Comparison of ENCODE assay signal across 7 mouse cellular contexts in the genomic region with DNA sequence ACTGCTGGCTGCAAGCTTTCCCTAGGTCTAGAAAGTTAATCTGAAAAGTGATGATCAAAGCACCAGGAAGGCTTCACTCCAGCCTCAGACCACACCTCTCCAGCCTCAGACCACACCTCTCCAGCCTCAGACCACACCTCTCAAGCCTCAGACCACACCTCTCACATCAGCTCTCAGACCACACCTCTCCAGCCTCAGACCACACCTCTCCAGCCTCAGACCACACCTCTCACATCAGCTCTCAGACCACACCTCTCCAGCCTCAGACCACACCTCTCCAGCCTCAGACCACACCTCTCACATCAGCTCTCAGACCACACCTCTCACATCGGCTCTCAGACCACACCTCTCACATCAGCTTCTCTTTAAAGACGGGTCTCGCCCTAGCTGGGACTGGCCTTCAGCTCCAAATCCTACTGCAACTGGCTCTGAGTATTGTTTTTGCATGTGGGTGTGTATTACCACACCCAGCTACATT. TPM values are rescaled to one million over a fixed set of nuclear protein-coding genes. Genes with fewer than 3 reads are reported as not detected.
DNase-seq lines count a peak whose midpoint lies in the region; ATAC-seq and TF ChIP-seq lines count a peak whose summit lies in the region.
"Not testable (repeated sequence)": the region's sequence is repeated elsewhere in the genome, so short reads cannot be mapped to it uniquely, and the experiment has no call there.

No protein-coding gene starts in this region.

- WGBS in kidney, postnatal 0 days = 28% methylated on average over 3 of the region's 3 CpGs
- WGBS in liver, postnatal 0 days (ENCODE audit: insufficient replicate concordance) = 27% methylated on average over 3 of the region's 3 CpGs

- H3K9me3 ChIP-seq in ES-Bruce4 (replicated peaks; ENCODE audit: control insufficient read depth, insufficient read depth, low read length, poor library complexity, severe bottlenecking); kidney, postnatal 0 days (replicated peaks; ENCODE audit: low read length); liver, postnatal 0 days (ENCODE audit: low read length): not testable (repeated sequence)

- TF ChIP-seq EP300 in ES-Bruce4 (IDR thresholded peaks at IDR 0.05; ENCODE audit: insufficient read depth, low read depth, low read length) = 0 out of 2 replicates have a peak, but pooled peaks have one; percentile 10
- not testable (repeated sequence) for TF ChIP-seq EP300 in liver, postnatal 0 days (IDR thresholded peaks at IDR 0.05; ENCODE audit: low read depth)

- H3K27ac ChIP-seq in ES-Bruce4 (ENCODE audit: insufficient read depth, low read length) = peak overlapping the region; percentile 63; the same call in 1 of the 2 replicates
- not testable (repeated sequence) for H3K27ac ChIP-seq in kidney, postnatal 0 days; liver, postnatal 0 days (ENCODE audit: low read depth)

- H3K27me3 ChIP-seq in ES-Bruce4 (ENCODE audit: control insufficient read depth, insufficient read depth, low read length, poor library complexity, severe bottlenecking); kidney, postnatal 0 days (ENCODE audit: insufficient read depth, low read length); liver, postnatal 0 days (ENCODE audit: insufficient read depth, low read length): not testable (repeated sequence)

- DNase-seq in c-Kit-positive CD71-positive TER-119-positive erythroid progenitor cells, embryonic 14.5 days (ENCODE audit: low spot score) = peak; percentile 58
- peak; percentile 77 for DNase-seq in induced T-regulatory cell, adult 2 months (ENCODE audit: low read depth)
- DNase-seq in kidney, postnatal 0 days (ENCODE audit: low spot score) = peak; percentile 55
- DNase-seq in liver, postnatal 0 days = peak; percentile 68
- peak; percentile 8 to 40 for DNase-seq in monocyte, adult 2 months (ENCODE audit: low read depth in 1 of 2, low spot score in 2 of 2)
- peak; percentile 63 to 69 for DNase-seq in spleen, postnatal 4 days (ENCODE audit: low spot score in 2 of 2)

- not testable (repeated sequence) for H3K36me3 ChIP-seq in ES-Bruce4 (ENCODE audit: control insufficient read depth, insufficient read depth, low read length, poor library complexity, severe bottlenecking); kidney, postnatal 0 days (ENCODE audit: insufficient read depth, low read length); liver, postnatal 0 days (replicated peaks; ENCODE audit: insufficient read depth, low read length)

- H3K9ac ChIP-seq in ES-Bruce4 (ENCODE audit: low read depth, poor library complexity, severe bottlenecking); kidney, postnatal 0 days (ENCODE audit: low read depth, low read length); liver, postnatal 0 days (replicated peaks): not testable (repeated sequence)

- H3K4me1 ChIP-seq in ES-Bruce4 (ENCODE audit: control insufficient read depth, insufficient read depth, low read length); kidney, postnatal 0 days (replicated peaks; ENCODE audit: insufficient read depth, low read length); liver, postnatal 0 days (ENCODE audit: insufficient read depth): not testable (repeated sequence)

- not testable (repeated sequence) for TF ChIP-seq CTCF in ES-Bruce4 (IDR thresholded peaks at IDR 0.05; ENCODE audit: low read depth, low read length); kidney, postnatal 0 days (IDR thresholded peaks at IDR 0.05; ENCODE audit: low read depth); liver, postnatal 0 days (IDR thresholded peaks at IDR 0.05; ENCODE audit: low read depth)

- ATAC-seq in kidney, postnatal 0 days (replicated peaks; ENCODE audit: low FRiP score, low read depth) = peak; percentile 78
- peak; percentile 89 for ATAC-seq in liver, postnatal 0 days

- not testable (repeated sequence) for H3K4me2 ChIP-seq in kidney, postnatal 0 days (ENCODE audit: low read length)
- peak overlapping the region; percentile 29; the same call in 1 of the 2 replicates for H3K4me2 ChIP-seq in liver, postnatal 0 days (ENCODE audit: low read depth, low read length)

- H3K4me3 ChIP-seq in ES-Bruce4 (ENCODE audit: low read depth, low read length); kidney, postnatal 0 days (replicated peaks; ENCODE audit: low read depth, low read length); liver, postnatal 0 days (ENCODE audit: low read depth, low read length): not testable (repeated sequence)

- not testable (repeated sequence) for TF ChIP-seq POLR2A in ES-Bruce4 (IDR thresholded peaks at IDR 0.05; ENCODE audit: insufficient read depth, low read length)

RNA-seq across cellular contexts. Expression of gene Sos1, which starts 11.8 kb away (rescaled TPM):
- polyA plus RNA-seq in ES-Bruce4 (2011; ENCODE audit: insufficient read depth, insufficient read length, low read depth, missing spikeins) = 40.3 and 43.1 TPM in 2 replicates
- polyA plus RNA-seq in kidney, postnatal 0 days (2015; fragmentation: Nextera tagmentation; extraction: Ambion mirVana) = 4.3 and 4.8 TPM in 2 replicates
- 1.4 TPM in 2 replicates for polyA plus RNA-seq in liver, postnatal 0 days (2015; fragmentation: Nextera tagmentation; extraction: Ambion mirVana)

Comparison
In these comparisons a context has a peak if more than half of its experiments do, and no peak if none do; other contexts are left out.
1. DNase-seq: peak in every context shown above with its lines; median percentile 77 in induced T-regulatory cell, adult 2 months; 68 in liver, postnatal 0 days; 66 in spleen, postnatal 4 days; 58 in c-Kit-positive CD71-positive TER-119-positive erythroid progenitor cells, embryonic 14.5 days; 55 in kidney, postnatal 0 days; 24 in monocyte, adult 2 months.